Mouse (Mus musculus): ENCODE data around the gene Usp50.

DNA sequence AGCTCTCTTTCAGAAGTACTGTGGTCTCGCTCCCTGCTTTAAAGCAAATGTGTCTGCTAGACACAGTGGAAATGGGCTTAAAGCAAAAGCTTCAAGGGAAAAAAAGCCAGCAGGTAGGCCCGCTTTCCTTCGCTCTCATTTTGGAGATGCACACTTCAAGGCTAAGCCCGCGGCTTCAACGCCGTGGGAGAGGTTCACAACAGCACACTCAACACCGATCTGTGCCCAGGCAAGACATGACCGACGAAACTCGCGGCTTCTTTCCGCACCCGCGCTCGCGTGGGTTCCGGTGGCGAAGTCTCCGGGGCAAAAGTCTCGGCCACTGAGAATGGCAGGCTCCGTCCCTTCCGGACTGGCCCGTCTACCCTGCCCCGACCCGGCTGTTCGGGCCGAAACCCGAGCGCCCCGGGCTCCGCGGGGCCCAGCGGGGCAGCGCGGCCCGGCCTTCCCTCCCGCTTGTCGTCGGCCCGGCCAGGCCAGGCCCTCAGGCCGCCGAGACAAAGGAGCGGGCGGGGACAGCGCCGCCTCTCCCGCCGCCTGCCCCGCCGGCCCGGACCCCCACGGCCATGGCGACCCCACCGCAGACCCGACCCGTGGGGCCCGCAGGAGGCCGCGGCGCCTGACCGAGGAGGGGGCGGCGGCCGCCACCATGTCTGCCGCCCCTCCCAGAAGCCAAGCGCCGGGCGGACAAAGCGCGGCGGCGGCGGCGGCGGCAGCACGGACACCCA is 108.7 kb downstream of the Usp50 start:
- TF ChIP-seq CTCF (IDR thresholded peaks at IDR 0.05; ENCODE audit: borderline replicate concordance, extremely low read depth, insufficient read depth, insufficient read length) (no peak), POLR2A (IDR thresholded peaks at IDR 0.05; ENCODE audit: borderline replicate concordance, extremely low read depth, insufficient read depth, insufficient read length, poor library complexity, severe bottlenecking) (no peak)
